Mouse (Mus musculus) kidney, postnatal 10 days (tissue): ENCODE results near the gene Abhd14a.
A peak's percentile ranks its signal among the peaks of the same experiment; 100 is the strongest.

Source experiments
- DNase-seq: peaks from one replicate; pipeline ENCODE4 v3.0.0; 2021; ENCODE audit warnings: mixed read lengths

The Abhd14a gene

GRCm38 (mm10) chr9:106451298-106451697 lies 3.8 kb upstream of the Abhd14a start:
- DNase-seq, result no peak

GRCm38 (mm10) chr9:106450661-106451060 lies 3.2 kb upstream of the Abhd14a start:
- peak; percentile 88 for DNase-seq

- DNase-seq, result no peak
These were observed 2.5 kb upstream of the Abhd14a start for GRCm38 (mm10) chr9:106449947-106450346.

GRCm38 (mm10) chr9:106448498-106449031 lies 1.1 kb upstream of the Abhd14a start:
- peak; percentile 87 for DNase-seq

GRCm38 (mm10) chr9:106447951-106448350 lies 473 bp upstream of the Abhd14a start:
- peak; percentile 40 for DNase-seq

- peak; percentile 41 for DNase-seq
These were observed 2.6 kb downstream of the Abhd14a start for GRCm38 (mm10) chr9:106444836-106445235.

GRCm38 (mm10) chr9:106442680-106443079 lies 4.8 kb downstream of the Abhd14a start:
- DNase-seq, result no peak

GRCm38 (mm10) chr9:106436566-106436965 lies 10.9 kb downstream of the Abhd14a start:
- DNase-seq, result no peak

GRCm38 (mm10) chr9:106433389-106433788 lies 14.1 kb downstream of the Abhd14a start:
- no peak for DNase-seq

- DNase-seq, result no peak
These were observed 17.5 kb downstream of the Abhd14a start for GRCm38 (mm10) chr9:106430015-106430264.

GRCm38 (mm10) chr9:106429221-106430014 lies 18.1 kb downstream of the Abhd14a start, which contains the start of gene Rpl29:
Gene Rpl29, plus strand, starts transcription at chr9:106429454.
- DNase-seq, result peak; percentile 97

GRCm38 (mm10) chr9:106428719-106429220 lies 18.7 kb downstream of the Abhd14a start:
- DNase-seq, result no peak

GRCm38 (mm10) chr9:106421865-106422160 lies 25.7 kb downstream of the Abhd14a start:
- DNase-seq, result peak; percentile 92

- DNase-seq, result no peak
These were observed 26.2 kb downstream of the Abhd14a start for GRCm38 (mm10) chr9:106421033-106421864.

GRCm38 (mm10) chr9:106420608-106421007 lies 26.9 kb downstream of the Abhd14a start:
- no peak for DNase-seq

GRCm38 (mm10) chr9:106417841-106418625 lies 29.4 kb downstream of the Abhd14a start:
- DNase-seq, result peak; percentile 93

- no peak for DNase-seq
These were observed 30.7 kb downstream of the Abhd14a start for GRCm38 (mm10) chr9:106416826-106417225.

GRCm38 (mm10) chr9:106413606-106414005 lies 33.9 kb downstream of the Abhd14a start:
- DNase-seq, result no peak

GRCm38 (mm10) chr9:106412210-106412609 lies 35.3 kb downstream of the Abhd14a start:
- DNase-seq, result no peak

- DNase-seq, result no peak
These were observed 35.7 kb downstream of the Abhd14a start for GRCm38 (mm10) chr9:106411729-106412128.

- DNase-seq, result no peak
These were observed 36.3 kb downstream of the Abhd14a start for GRCm38 (mm10) chr9:106411091-106411594.

GRCm38 (mm10) chr9:106410086-106410650 lies 37.3 kb downstream of the Abhd14a start:
- DNase-seq, result no peak
